Comparison of ENCODE assay signal across 17 mouse cellular contexts in the genomic region with DNA sequence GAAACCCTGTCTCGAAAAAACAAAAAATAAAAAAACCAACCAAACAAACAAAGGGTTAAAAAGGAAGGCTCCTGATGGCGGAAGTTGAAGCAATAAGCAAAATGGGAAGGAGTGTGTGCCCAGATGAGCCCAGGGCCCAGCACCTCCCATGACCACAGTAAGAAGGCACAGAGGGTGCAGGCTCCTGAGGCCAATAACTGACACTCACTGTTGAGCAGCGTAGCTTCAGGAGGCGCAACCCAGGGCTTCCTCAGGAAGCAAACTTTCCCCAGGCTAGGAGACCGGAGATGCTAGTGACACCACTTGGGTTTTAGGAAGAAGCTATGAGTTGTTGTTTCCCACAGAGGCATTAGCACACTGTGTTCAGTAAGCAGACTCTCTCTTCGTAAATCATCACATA. TPM values are rescaled to one million over a fixed set of nuclear protein-coding genes. Genes with fewer than 3 reads are reported as not detected.
DNase-seq lines count a peak whose midpoint lies in the region; ATAC-seq lines count a peak whose summit lies in the region.
"Had no signal": no experiment of that assay in that cellular context is flagged by ENCODE, and none has a peak within 500 bp of the region (broad histone marks: within the 10 kb centered on the region; RNA-seq: fewer than 3 reads in every experiment).

No protein-coding gene starts in this region.

- H3K4me3 ChIP-seq in kidney, embryonic 14.5 days (ENCODE audit: low read length): no peak overlapping the region
- no peak overlapping the region for H3K4me3 ChIP-seq in neural tube, embryonic 13.5 days
- no peak overlapping the region for H3K4me3 ChIP-seq in neural tube, embryonic 15.5 days (replicated peaks)
- H3K4me3 ChIP-seq: heart, embryonic 12.5 days; midbrain, embryonic 15.5 days had no signal

- peaks cover 7% of the 10 kb centered on the region for H3K27me3 ChIP-seq in kidney, embryonic 14.5 days (ENCODE audit: control insufficient read depth, insufficient read depth, low read length)
- no peaks in the 10 kb centered on the region for H3K27me3 ChIP-seq in neural tube, embryonic 13.5 days
- no peaks in the 10 kb centered on the region for H3K27me3 ChIP-seq in neural tube, embryonic 15.5 days (replicated peaks)
- H3K27me3 ChIP-seq: midbrain, embryonic 15.5 days had no signal

- 62% methylated on average over 6 of the region's 6 CpGs for WGBS in kidney, embryonic 14.5 days
- WGBS in neural tube, embryonic 13.5 days: 62% methylated on average over 6 of the region's 6 CpGs
- 53% methylated on average over 6 of the region's 6 CpGs for WGBS in neural tube, embryonic 15.5 days

- peaks cover 2% of the 10 kb centered on the region; the same call in 1 of the 2 replicates for H3K4me1 ChIP-seq in kidney, embryonic 14.5 days (ENCODE audit: control insufficient read depth, insufficient read depth, low read length)
- H3K4me1 ChIP-seq in neural tube, embryonic 13.5 days (replicated peaks): peaks cover 20% of the 10 kb centered on the region
- peaks cover 14% of the 10 kb centered on the region for H3K4me1 ChIP-seq in neural tube, embryonic 15.5 days

- DNase-seq in kidney, postnatal 10 days: peak; percentile 51
- DNase-seq in kidney, postnatal 36 days: peak; percentile 46 to 47
- DNase-seq in monocyte, adult 2 months (ENCODE audit: low read depth in 1 of 2, low spot score in 2 of 2): peak; percentile 73 to 75
- DNase-seq in urinary bladder, postnatal 25 days (ENCODE audit: low spot score): no peak
- no peak for DNase-seq in cerebellum, postnatal 10 days
- DNase-seq: cerebellum, adult 9-10 months; embryo, embryonic 11 days; gastrocnemius, postnatal 14 days; heart, postnatal 36 days; left cerebral cortex, postnatal 4 days had no signal

- no peaks in the 10 kb centered on the region for H3K36me3 ChIP-seq in kidney, embryonic 14.5 days (ENCODE audit: control insufficient read depth, insufficient read depth, low read length)
- no peaks in the 10 kb centered on the region for H3K36me3 ChIP-seq in neural tube, embryonic 13.5 days
- H3K36me3 ChIP-seq in neural tube, embryonic 15.5 days: no peaks in the 10 kb centered on the region
- H3K36me3 ChIP-seq: heart, embryonic 12.5 days; midbrain, embryonic 15.5 days had no signal

- no peak for ATAC-seq in kidney, embryonic 14.5 days (ENCODE audit: low FRiP score, low TSS enrichment)
- ATAC-seq in neural tube, embryonic 13.5 days (ENCODE audit: low read depth): no peak
- ATAC-seq in neural tube, embryonic 15.5 days (ENCODE audit: low FRiP score): no peak
- ATAC-seq: forebrain, embryonic 14.5 days; midbrain, embryonic 15.5 days had no signal

- H3K9ac ChIP-seq in kidney, embryonic 14.5 days (ENCODE audit: low read depth, low read length): no peak overlapping the region
- H3K9ac ChIP-seq in neural tube, embryonic 13.5 days: no peak overlapping the region
- H3K9ac ChIP-seq in neural tube, embryonic 15.5 days (replicated peaks): no peak overlapping the region
- H3K9ac ChIP-seq: heart, embryonic 12.5 days; liver, embryonic 14.5 days; midbrain, embryonic 15.5 days had no signal

- H3K27ac ChIP-seq in kidney, embryonic 14.5 days (ENCODE audit: low read depth, low read length): no peak overlapping the region
- H3K27ac ChIP-seq in neural tube, embryonic 13.5 days (replicated peaks): 0 out of 2 replicates have a peak overlapping the region, but pooled peaks have one; percentile 7
- H3K27ac ChIP-seq in neural tube, embryonic 15.5 days (replicated peaks): no peak overlapping the region
- H3K27ac ChIP-seq: liver, embryonic 14.5 days; midbrain, embryonic 15.5 days had no signal

- H3K4me2 ChIP-seq in kidney, embryonic 14.5 days (replicated peaks; ENCODE audit: low read depth, low read length): no peak overlapping the region
- no peak overlapping the region for H3K4me2 ChIP-seq in neural tube, embryonic 13.5 days
- H3K4me2 ChIP-seq in neural tube, embryonic 15.5 days: no peak overlapping the region
- H3K4me2 ChIP-seq: heart, embryonic 12.5 days; midbrain, embryonic 15.5 days had no signal

- no peaks in the 10 kb centered on the region for H3K9me3 ChIP-seq in kidney, embryonic 14.5 days (ENCODE audit: control insufficient read depth, low read length)
- no peaks in the 10 kb centered on the region for H3K9me3 ChIP-seq in neural tube, embryonic 13.5 days
- H3K9me3 ChIP-seq in neural tube, embryonic 15.5 days (replicated peaks): no peaks in the 10 kb centered on the region
- H3K9me3 ChIP-seq: heart, embryonic 12.5 days; midbrain, embryonic 15.5 days had no signal

RNA-seq across cellular contexts. Expression of a gene that starts 4.3 kb away (rescaled TPM):
- polyA plus RNA-seq in kidney, embryonic 14.5 days (2014; fragmentation: Nextera tagmentation; extraction: Ambion mirVana): 3.0 and 3.3 TPM in 2 replicates
- polyA plus RNA-seq in neural tube, embryonic 13.5 days (2015; fragmentation: Nextera tagmentation; extraction: Ambion mirVana): 13.3 and 14.6 TPM in 2 replicates
- 9.0 and 10.9 TPM in 2 replicates for polyA plus RNA-seq in neural tube, embryonic 15.5 days (2015; fragmentation: Nextera tagmentation; extraction: Ambion mirVana)

RNA-seq across cellular contexts. Expression of a gene that starts 13.7 kb away (rescaled TPM):
- 1.2 and 1.6 TPM in 2 replicates for polyA plus RNA-seq in kidney, embryonic 14.5 days (2014; fragmentation: Nextera tagmentation; extraction: Ambion mirVana)
- 2.2 and 2.3 TPM in 2 replicates for polyA plus RNA-seq in neural tube, embryonic 13.5 days (2015; fragmentation: Nextera tagmentation; extraction: Ambion mirVana)
- polyA plus RNA-seq in neural tube, embryonic 15.5 days (2015; fragmentation: Nextera tagmentation; extraction: Ambion mirVana): 3.4 and 3.9 TPM in 2 replicates

Comparison
In these comparisons a context has a peak if more than half of its experiments do, and no peak if none do; other contexts are left out.
1. DNase-seq: peak in kidney, postnatal 10 days (single experiment), kidney, postnatal 36 days (2 of 2) and monocyte, adult 2 months (2 of 2); none in urinary bladder, postnatal 25 days (single experiment) and cerebellum, postnatal 10 days (0 of 2).